Mouse (Mus musculus): ENCODE data around the gene Taf15.

DNA sequence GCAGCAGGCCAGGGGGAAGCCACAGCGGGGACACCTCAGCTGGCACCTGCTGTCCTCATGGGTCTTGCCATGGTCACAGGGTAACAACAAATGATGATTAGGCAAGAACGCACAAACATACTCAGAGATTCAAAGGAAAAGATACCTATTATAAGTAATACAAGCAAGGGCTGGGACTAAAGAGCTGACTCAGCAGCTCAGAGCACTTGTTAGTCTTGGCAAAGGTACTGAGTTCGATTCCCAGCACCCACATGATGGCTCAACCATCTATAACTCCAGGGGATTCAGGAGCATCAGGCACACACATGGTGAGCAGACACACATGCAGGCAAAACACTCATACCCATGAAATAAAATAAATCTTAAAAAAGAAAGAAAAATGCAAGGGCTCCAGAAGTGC, 68.5 kb downstream of the Taf15 start:
- TF ChIP-seq CTCF (IDR thresholded peaks at IDR 0.05; ENCODE audit: low read depth): no peak
- no peak for TF ChIP-seq EP300 (optimal IDR thresholded peaks at IDR 0.05)
